ENCODE assay signal across 22 mouse cellular contexts in genomic region chr5:75380340-75380739, GRCm38 (mm10).
DNase-seq lines count a peak whose midpoint lies in the region; ATAC-seq and TF ChIP-seq lines count a peak whose summit lies in the region.
"Had no signal": no experiment of that assay in that cellular context is flagged by ENCODE, and none has a peak within 500 bp of the region (broad histone marks: within the 10 kb centered on the region; RNA-seq: fewer than 3 reads in every experiment).

No protein-coding gene starts in this region.

- no peak for DNase-seq in lung, postnatal 0 days (ENCODE audit: low spot score)
- DNase-seq in lung, postnatal 25 days (ENCODE audit: low spot score): no peak
- peak; percentile 42 for DNase-seq in G1E (ENCODE audit: low spot score)
- DNase-seq in gastrocnemius, postnatal 14 days: no peak
- no peak for DNase-seq in cerebellum, adult 8-10 months
- DNase-seq: adrenal gland, postnatal 14 days; cerebellum, adult 11-12 months; cerebellum, postnatal 25 days; gastrocnemius, adult 2 months; heart, postnatal 4 days; kidney, adult 18-20 months; kidney, postnatal 14 days; liver, embryonic 13.5 days; lung, postnatal 10 days; thymus, postnatal 36 days had no signal

- H3K27ac ChIP-seq in intestine, postnatal 0 days (ENCODE audit: low read depth, low read length): no peak overlapping the region
- no peak overlapping the region for H3K27ac ChIP-seq in intestine, embryonic 16.5 days (ENCODE audit: low read length)
- H3K27ac ChIP-seq in lung, postnatal 0 days (ENCODE audit: low read length): no peak overlapping the region
- H3K27ac ChIP-seq: embryonic facial prominence, embryonic 15.5 days; forebrain, embryonic 10.5 days; gastrocnemius, adult 2 months; liver, embryonic 13.5 days had no signal

- no peak for TF ChIP-seq EP300 in lung, postnatal 0 days (IDR thresholded peaks at IDR 0.05)

- no peak overlapping the region for H3K9ac ChIP-seq in intestine, postnatal 0 days (ENCODE audit: low read depth, low read length)
- H3K9ac ChIP-seq in intestine, embryonic 16.5 days (ENCODE audit: low read depth, low read length): no peak overlapping the region
- H3K9ac ChIP-seq in lung, postnatal 0 days (replicated peaks; ENCODE audit: low read depth): no peak overlapping the region
- H3K9ac ChIP-seq: embryonic facial prominence, embryonic 15.5 days; heart, embryonic 12.5 days; liver, embryonic 13.5 days had no signal

- TF ChIP-seq CTCF in intestine, postnatal 0 days (IDR thresholded peaks at IDR 0.05; ENCODE audit: low read depth): peak; percentile 62
- TF ChIP-seq CTCF in lung, postnatal 0 days (IDR thresholded peaks at IDR 0.05): peak; percentile 50
- TF ChIP-seq CTCF in G1E (IDR thresholded peaks at IDR 0.05; ENCODE audit: low read depth, low read length): no peak; the same call in 1 of the 2 replicates

- WGBS in intestine, postnatal 0 days: 86% methylated on average over 1 of the region's 1 CpGs
- WGBS in intestine, embryonic 16.5 days: 82% methylated on average over 1 of the region's 1 CpGs
- WGBS in lung, postnatal 0 days: 78% methylated on average over 1 of the region's 1 CpGs

- H3K36me3 ChIP-seq in intestine, postnatal 0 days (ENCODE audit: control insufficient read depth, insufficient read depth): no peaks in the 10 kb centered on the region
- H3K36me3 ChIP-seq in intestine, embryonic 16.5 days (ENCODE audit: control insufficient read depth, insufficient read depth, low read length): no peaks in the 10 kb centered on the region
- H3K36me3 ChIP-seq in lung, postnatal 0 days (ENCODE audit: insufficient read depth, low read length): no peaks in the 10 kb centered on the region
- no peaks in the 10 kb centered on the region for H3K36me3 ChIP-seq in G1E (replicated peaks)
- H3K36me3 ChIP-seq: embryonic facial prominence, embryonic 15.5 days; forebrain, embryonic 10.5 days; heart, embryonic 12.5 days; liver, embryonic 13.5 days had no signal

- H3K9me3 ChIP-seq in intestine, postnatal 0 days (ENCODE audit: control insufficient read depth): no peaks in the 10 kb centered on the region
- no peaks in the 10 kb centered on the region for H3K9me3 ChIP-seq in intestine, embryonic 16.5 days (ENCODE audit: control insufficient read depth, low read length)
- no peaks in the 10 kb centered on the region for H3K9me3 ChIP-seq in lung, postnatal 0 days (ENCODE audit: low read length)
- H3K9me3 ChIP-seq in G1E (replicated peaks): no peaks in the 10 kb centered on the region
- H3K9me3 ChIP-seq: embryonic facial prominence, embryonic 15.5 days; forebrain, embryonic 10.5 days; heart, embryonic 12.5 days; liver, embryonic 13.5 days had no signal

- H3K4me1 ChIP-seq in intestine, postnatal 0 days (replicated peaks; ENCODE audit: control insufficient read depth, insufficient read depth, low read length): 0 out of 2 replicates have a peak, but pooled peaks cover 3% of the 10 kb centered on the region
- H3K4me1 ChIP-seq in intestine, embryonic 16.5 days (ENCODE audit: control insufficient read depth, insufficient read depth, low read length): peaks cover 18% of the 10 kb centered on the region
- peaks cover 4% of the 10 kb centered on the region; the same call in 1 of the 2 replicates for H3K4me1 ChIP-seq in lung, postnatal 0 days (ENCODE audit: insufficient read depth, low read depth, low read length)
- H3K4me1 ChIP-seq in G1E (ENCODE audit: insufficient read depth, low read depth, low read length): peaks cover 75% of the 10 kb centered on the region

- no peak overlapping the region for H3K4me2 ChIP-seq in intestine, postnatal 0 days (replicated peaks; ENCODE audit: low read depth)
- no peak overlapping the region for H3K4me2 ChIP-seq in intestine, embryonic 16.5 days (ENCODE audit: low read depth, low read length)
- no peak overlapping the region for H3K4me2 ChIP-seq in lung, postnatal 0 days (replicated peaks; ENCODE audit: low read depth, low read length)
- H3K4me2 ChIP-seq: embryonic facial prominence, embryonic 15.5 days; heart, embryonic 12.5 days; liver, embryonic 13.5 days had no signal

- no peaks in the 10 kb centered on the region for H3K27me3 ChIP-seq in intestine, postnatal 0 days (replicated peaks; ENCODE audit: control insufficient read depth, insufficient read depth, low read length)
- H3K27me3 ChIP-seq in intestine, embryonic 16.5 days (replicated peaks; ENCODE audit: control insufficient read depth, insufficient read depth, low read length): no peaks in the 10 kb centered on the region
- no peaks in the 10 kb centered on the region for H3K27me3 ChIP-seq in lung, postnatal 0 days (replicated peaks; ENCODE audit: insufficient read depth, low read length)
- H3K27me3 ChIP-seq in G1E (ENCODE audit: insufficient read depth, low read length): no peaks in the 10 kb centered on the region
- H3K27me3 ChIP-seq: embryonic facial prominence, embryonic 15.5 days; heart, embryonic 12.5 days; liver, embryonic 13.5 days had no signal

- intact Hi-C loops in gastrocnemius, postnatal 14 days (cut with DNase I; ENCODE audit: low total_unique reads): no loop called here

- no peak for ATAC-seq in intestine, postnatal 0 days
- no peak for ATAC-seq in intestine, embryonic 16.5 days
- ATAC-seq in lung, postnatal 0 days: no peak
- no peak for ATAC-seq in G1E (ENCODE audit: extremely low read depth, insufficient number of reproducible peaks, low FRiP score, poor library complexity, severe bottlenecking)
- ATAC-seq in megakaryocyte-erythroid progenitor cell, adult 5-6 weeks (replicated peaks; ENCODE audit: low FRiP score, low TSS enrichment, poor library complexity, severe bottlenecking): 0 out of 2 replicates have a peak, but pooled peaks have one; percentile 43
- ATAC-seq: hindbrain, embryonic 16.5 days had no signal

- H3K4me3 ChIP-seq in intestine, postnatal 0 days (ENCODE audit: low read depth, low read length): no peak overlapping the region
- H3K4me3 ChIP-seq in intestine, embryonic 16.5 days (ENCODE audit: low read length): no peak overlapping the region
- no peak overlapping the region for H3K4me3 ChIP-seq in lung, postnatal 0 days (ENCODE audit: low read depth, low read length)
- H3K4me3 ChIP-seq in G1E (ENCODE audit: low read depth, low read length): no peak overlapping the region
- H3K4me3 ChIP-seq: embryonic facial prominence, embryonic 15.5 days; forebrain, embryonic 10.5 days; gastrocnemius, adult 2 months; heart, embryonic 12.5 days; liver, embryonic 13.5 days had no signal
